In the genomic region with DNA sequence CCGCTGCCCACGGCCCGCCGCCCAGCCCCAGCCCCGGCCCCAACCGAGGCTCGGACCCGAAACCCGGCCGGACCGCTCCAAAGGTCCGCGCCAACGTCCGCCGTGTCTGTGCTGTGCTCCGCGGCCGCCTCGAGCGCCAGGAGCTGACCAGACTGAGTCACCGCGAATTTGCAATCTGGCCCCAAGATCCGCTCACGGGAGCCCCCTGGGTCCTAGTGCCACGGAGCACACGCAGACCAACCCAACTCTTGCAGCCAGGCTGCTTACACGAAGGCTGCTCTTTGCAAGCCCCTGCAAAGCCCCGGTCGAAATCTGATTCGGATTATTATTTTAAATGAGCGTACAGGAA, we compare ENCODE assay signal across 7 mouse cellular contexts. TPM values are rescaled to one million over a fixed set of nuclear protein-coding genes. Genes with fewer than 3 reads are reported as not detected.
A peak's percentile ranks its signal among the peaks of the same experiment; 100 is the strongest.
DNase-seq lines count a peak whose midpoint lies in the region; ATAC-seq lines count a peak whose summit lies in the region.

No protein-coding gene starts in this region.

- peak overlapping the region; percentile 84 for H3K4me3 ChIP-seq in intestine, embryonic 15.5 days (replicated peaks)
- peak overlapping the region; percentile 89 for H3K4me3 ChIP-seq in midbrain, embryonic 10.5 days

- peak overlapping the region; percentile 99 for H3K27ac ChIP-seq in intestine, embryonic 15.5 days
- peak overlapping the region; percentile 98 for H3K27ac ChIP-seq in midbrain, embryonic 10.5 days (replicated peaks)

- 0% methylated on average over 32 of the region's 32 CpGs for WGBS in intestine, embryonic 15.5 days
- 0% methylated on average over 32 of the region's 32 CpGs for WGBS in midbrain, embryonic 10.5 days

- ATAC-seq in intestine, embryonic 15.5 days, result peak; percentile 94

- H3K4me2 ChIP-seq in intestine, embryonic 15.5 days (replicated peaks), result peak overlapping the region; percentile 69

- intact Hi-C loops in left cerebral cortex, postnatal 25 days (cut with DNase I), result loop anchor here (2.0 to 5.0 kb wide), 2 partner anchors 34 to 201 kb away; no protein-coding TSS in a partner anchor

- peak; percentile 89 to 96 for DNase-seq in adrenal gland, adult (ENCODE audit: inconsistent age in 2 of 2, low spot score in 1 of 2)
- DNase-seq in embryo, embryonic 10.5 days (ENCODE audit: low spot score), result peak; percentile 94
- DNase-seq in gastrocnemius, postnatal 25 days, result peak; percentile 85
- peak; percentile 85 to 89 for DNase-seq in left cerebral cortex, postnatal 25 days (ENCODE audit: low spot score in 2 of 2)
- peak; percentile 88 for DNase-seq in midbrain, embryonic 10.5 days (ENCODE audit: low spot score)
- DNase-seq in right cerebral cortex, postnatal 4 days, result peak; percentile 72

- H3K4me1 ChIP-seq in intestine, embryonic 15.5 days (replicated peaks), result no peaks in the 10 kb centered on the region; the same call in 1 of the 2 replicates
- peaks cover 50% of the 10 kb centered on the region for H3K4me1 ChIP-seq in midbrain, embryonic 10.5 days

- peak overlapping the region; percentile 96 for H3K9ac ChIP-seq in intestine, embryonic 15.5 days

- H3K36me3 ChIP-seq in intestine, embryonic 15.5 days, result peaks cover 7% of the 10 kb centered on the region; the same call in 1 of the 2 replicates
- H3K36me3 ChIP-seq in midbrain, embryonic 10.5 days, result peaks cover 35% of the 10 kb centered on the region

- H3K27me3 ChIP-seq in intestine, embryonic 15.5 days (replicated peaks), result no peaks in the 10 kb centered on the region
- H3K27me3 ChIP-seq in midbrain, embryonic 10.5 days (ENCODE audit: low read depth, poor library complexity, severe bottlenecking), result no peaks in the 10 kb centered on the region

- no peaks in the 10 kb centered on the region for H3K9me3 ChIP-seq in intestine, embryonic 15.5 days
- no peaks in the 10 kb centered on the region for H3K9me3 ChIP-seq in midbrain, embryonic 10.5 days (replicated peaks)

RNA-seq across cellular contexts. Expression of a gene that starts 35.3 kb away (rescaled TPM):
- total RNA-seq in gastrocnemius, postnatal 25 days (2021), result 10 to 100 TPM; 33.5 to 33.8 TPM
- 60.3 and 67.6 TPM in 2 replicates for polyA plus RNA-seq in intestine, embryonic 15.5 days (2015; fragmentation: Nextera tagmentation; extraction: Ambion mirVana)
- total RNA-seq in left cerebral cortex, postnatal 25 days (2021), result 10 to 100 TPM; 52.9 to 69.1 TPM
- 75.1 and 75.7 TPM in 2 replicates for polyA plus RNA-seq in midbrain, embryonic 10.5 days (2016; fragmentation: Nextera tagmentation; extraction: Ambion mirVana)

Comparison
In these comparisons a context has a peak if more than half of its experiments do, and no peak if none do; other contexts are left out.
1. Peak in every context shown above with its lines: DNase-seq, ATAC-seq, H3K4me3 ChIP-seq and H3K27ac ChIP-seq.